Mouse (Mus musculus) midbrain, embryonic 12.5 days (tissue): ENCODE results near the gene Usp29. TPM values are rescaled to one million over a fixed set of nuclear protein-coding genes. Genes with fewer than 3 reads are reported as not detected.
A peak's percentile ranks its signal among the peaks of the same experiment; 100 is the strongest.

Experiments
- ATAC-seq: fragments of 200-750 bp; cut with Nextera tagmentation; 2 replicates; pipeline ENCODE4 v1.8.0; 2017; ENCODE audit warnings: low read depth, moderate TSS enrichment, moderate library complexity; ENCODE audit not compliant: low FRiP score
- H3K27ac ChIP-seq: fragments of 300-500 bp; sonication (generic); replicated peaks from 2 replicates; pipeline ENCODE4 v1.5.1; 2016; ENCODE audit warnings: mild to moderate bottlenecking
- H3K27me3 ChIP-seq: fragments of 300-500 bp; sonication (generic); 2 replicates; pipeline ENCODE4 v1.6.1; 2016; ENCODE audit warnings: mild to moderate bottlenecking
- H3K36me3 ChIP-seq: fragments of 300-500 bp; sonication (generic); 2 replicates; pipeline ENCODE4 v1.6.1; 2016
- H3K4me1 ChIP-seq: fragments of 300-500 bp; sonication (generic); 2 replicates; pipeline ENCODE4 v1.6.1; 2016
- H3K4me2 ChIP-seq: fragments of 300-500 bp; sonication (generic); replicated peaks from 2 replicates; pipeline ENCODE4 v1.6.1; 2016; ENCODE audit warnings: mild to moderate bottlenecking, moderate library complexity
- H3K4me3 ChIP-seq: fragments of 300-500 bp; sonication (generic); 2 replicates; pipeline ENCODE4 v1.5.1; 2016; ENCODE audit warnings: mild to moderate bottlenecking
- H3K9ac ChIP-seq: fragments of 300-500 bp; sonication (generic); replicated peaks from 2 replicates; pipeline ENCODE4 v1.6.1; 2016; ENCODE audit warnings: mild to moderate bottlenecking, moderate library complexity
- H3K9me3 ChIP-seq: fragments of 300-500 bp; sonication (generic); 2 replicates; pipeline ENCODE4 v1.6.1; 2016; ENCODE audit warnings: mild to moderate bottlenecking
- WGBS: fragments of 180-500 bp; shearing (Covaris S2); methylation state at CpG from one replicate; pipeline ENCODE4 v1.1.7; 2016; 5-methylcytosine and 5-hydroxymethylcytosine counted together
- polyA plus RNA-seq: library from polyadenylated mRNA; unstranded; fragments of >200 nt; fragmentation: Nextera tagmentation; extraction: Ambion mirVana; gene quantifications from 2 replicates; pipeline ENCODE4 v1.2.1, GENCODE M21; 2016

The Usp29 gene
- polyA plus RNA-seq, 1 experiment from 2014 or later: 17.5 TPM

DNA sequence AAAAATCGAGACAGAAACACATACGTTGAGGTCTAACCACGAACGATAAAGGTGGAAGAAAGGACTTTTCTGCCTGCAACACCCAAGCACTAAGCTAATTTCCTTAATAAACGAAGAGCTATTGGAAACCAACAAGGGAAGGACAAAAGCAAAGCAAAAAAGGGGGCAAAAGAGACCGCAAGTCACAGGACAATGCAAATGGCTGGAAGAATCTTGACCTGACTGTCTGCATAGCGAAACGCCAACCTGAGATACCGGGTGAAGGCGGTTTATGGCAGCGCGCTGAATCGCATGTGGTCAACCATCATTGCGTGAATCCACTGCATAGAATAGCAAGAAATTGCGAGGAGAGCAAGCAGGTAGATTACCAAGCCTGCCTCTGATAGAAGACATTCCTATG lies 423 bp downstream of the Usp29 start:
- H3K9ac ChIP-seq: peak overlapping the region; percentile 50
- no peak for ATAC-seq
- peak overlapping the region; percentile 64 for H3K27ac ChIP-seq
- H3K4me1 ChIP-seq: no peaks in the 10 kb centered on the region
- no peaks in the 10 kb centered on the region for H3K27me3 ChIP-seq
- H3K4me3 ChIP-seq: peak overlapping the region; percentile 59
- H3K36me3 ChIP-seq: no peaks in the 10 kb centered on the region
- peak overlapping the region; percentile 60 for H3K4me2 ChIP-seq
- H3K9me3 ChIP-seq: peaks cover 26% of the 10 kb centered on the region
- 49% methylated on average over 15 of the region's 15 CpGs for WGBS

- peak overlapping the region; percentile 60 for H3K4me2 ChIP-seq
- no peak for ATAC-seq
- H3K9me3 ChIP-seq: peaks cover 26% of the 10 kb centered on the region
- H3K9ac ChIP-seq: 0 out of 2 replicates have a peak overlapping the region, but pooled peaks have one; percentile 43
- H3K27me3 ChIP-seq: no peaks in the 10 kb centered on the region
- H3K4me3 ChIP-seq: peak overlapping the region; percentile 59
- no peaks in the 10 kb centered on the region for H3K36me3 ChIP-seq
- H3K4me1 ChIP-seq: no peaks in the 10 kb centered on the region
- no peak overlapping the region for H3K27ac ChIP-seq
- WGBS: 39% methylated on average over 3 of the region's 3 CpGs
Measured at GRCm38 (mm10) chr7:6731373-6731772, 995 bp downstream of the Usp29 start.

GRCm38 (mm10) chr7:6731930-6732329 lies 1.6 kb downstream of the Usp29 start:
- 45% methylated on average over 4 of the region's 4 CpGs for WGBS
- Histone ChIP-seq H3K9me3 (peaks cover 26% of the 10 kb centered on the region), H3K4me3 (peak overlapping the region; percentile 59), H3K9ac (peak overlapping the region; percentile 43; the same call in 1 of the 2 replicates), H3K4me1 (no peaks in the 10 kb centered on the region), H3K4me2 (peak overlapping the region; percentile 60), H3K27ac (0 out of 2 replicates have a peak overlapping the region, but pooled peaks have one; percentile 32), H3K36me3 (no peaks in the 10 kb centered on the region), H3K27me3 (no peaks in the 10 kb centered on the region)
- no peak for ATAC-seq

DNA sequence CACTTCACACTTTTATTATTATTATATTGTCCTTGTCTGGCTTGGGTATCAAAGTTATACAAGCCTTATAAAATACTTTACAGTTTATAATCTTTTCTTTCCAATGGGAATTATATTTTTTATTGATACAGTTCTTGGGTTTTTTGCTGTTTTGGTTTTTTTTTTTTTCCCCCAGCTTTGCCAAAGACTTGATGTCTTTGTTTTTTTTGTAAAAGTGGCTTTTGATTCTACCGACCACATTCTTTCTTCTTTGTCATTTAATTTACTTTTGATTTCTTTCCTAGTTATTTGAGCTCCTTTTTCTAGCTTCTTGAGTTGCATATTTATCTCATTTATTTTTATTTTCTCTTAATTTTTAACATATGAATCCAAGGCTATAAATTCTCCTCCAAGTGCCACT lies 5.7 kb downstream of the Usp29 start:
- no peaks in the 10 kb centered on the region for H3K9me3 ChIP-seq
- H3K4me1 ChIP-seq: no peaks in the 10 kb centered on the region
- H3K4me2 ChIP-seq: no peak overlapping the region
- H3K36me3 ChIP-seq: no peaks in the 10 kb centered on the region
- ATAC-seq: no peak
- H3K27me3 ChIP-seq: no peaks in the 10 kb centered on the region
- H3K27ac ChIP-seq: no peak overlapping the region
- no peak overlapping the region for H3K4me3 ChIP-seq
- H3K9ac ChIP-seq: no peak overlapping the region
- WGBS: 76% methylated on average over 1 of the region's 1 CpGs

DNA sequence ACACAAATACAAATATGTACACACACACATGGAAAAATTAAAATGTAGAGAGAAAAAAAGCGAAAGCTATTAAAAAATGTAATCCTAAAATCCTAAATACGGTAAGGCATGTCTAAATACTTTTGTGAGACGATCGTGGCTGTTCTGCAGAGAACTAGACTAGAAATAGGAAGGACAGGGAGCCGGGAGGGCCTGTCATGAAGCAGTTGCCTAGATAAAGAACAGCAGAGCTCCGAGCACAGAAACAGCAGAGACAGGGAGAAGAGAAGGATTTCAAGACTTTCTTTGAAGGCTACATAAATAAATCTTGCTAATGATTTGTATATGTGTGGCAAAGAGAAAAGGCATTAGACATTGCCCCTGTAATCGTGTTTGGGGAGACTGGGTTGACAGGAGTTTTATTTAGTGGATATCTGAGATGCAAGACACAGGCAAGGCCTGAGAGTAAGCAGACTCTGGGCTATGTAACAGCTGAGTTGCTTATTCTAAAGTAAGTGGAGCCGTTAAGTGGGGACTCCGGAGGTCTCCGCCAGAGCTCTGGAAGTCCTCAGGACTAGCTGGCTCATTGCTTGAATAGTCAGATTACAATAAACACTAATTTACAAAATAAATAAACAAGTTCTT lies 14.0 kb downstream of the Usp29 start:
- no peak overlapping the region for H3K9ac ChIP-seq
- ATAC-seq: no peak
- WGBS: 80% methylated on average over 10 of the region's 10 CpGs
- no peaks in the 10 kb centered on the region for H3K36me3 ChIP-seq
- H3K4me2 ChIP-seq: no peak overlapping the region
- peaks cover 4% of the 10 kb centered on the region for H3K4me1 ChIP-seq
- H3K4me3 ChIP-seq: no peak overlapping the region
- H3K27me3 ChIP-seq: no peaks in the 10 kb centered on the region
- no peaks in the 10 kb centered on the region for H3K9me3 ChIP-seq
- no peak overlapping the region for H3K27ac ChIP-seq

DNA sequence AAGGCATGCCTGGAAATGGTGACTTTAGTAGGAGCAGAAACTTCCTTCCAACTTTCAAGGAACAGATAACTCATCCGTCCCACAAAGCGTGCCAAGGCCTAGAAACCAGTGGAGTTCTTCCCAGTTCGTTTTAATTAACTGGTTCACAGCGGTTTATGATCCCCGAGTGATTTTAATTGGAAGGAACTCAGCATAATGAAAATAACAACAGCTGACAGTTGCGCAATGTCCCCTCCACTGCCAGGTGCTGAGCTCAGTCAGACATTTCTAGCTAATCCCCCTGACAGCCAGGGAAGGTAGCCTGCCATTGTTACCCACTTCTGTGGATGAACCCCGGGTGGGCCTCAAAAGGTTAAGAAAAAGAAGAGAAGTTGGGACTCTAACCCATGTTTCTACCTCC lies 18.8 kb downstream of the Usp29 start:
- Histone ChIP-seq H3K27me3 (no peaks in the 10 kb centered on the region), H3K9ac (no peak overlapping the region), H3K36me3 (no peaks in the 10 kb centered on the region), H3K9me3 (no peaks in the 10 kb centered on the region), H3K27ac (no peak overlapping the region), H3K4me3 (no peak overlapping the region), H3K4me1 (peaks cover 24% of the 10 kb centered on the region), H3K4me2 (no peak overlapping the region)
- no peak for ATAC-seq
- WGBS: 48% methylated on average over 7 of the region's 7 CpGs

GRCm38 (mm10) chr7:6753440-6753839 lies 23.1 kb downstream of the Usp29 start:
- H3K4me3 ChIP-seq: no peak overlapping the region
- no peaks in the 10 kb centered on the region for H3K9me3 ChIP-seq
- H3K9ac ChIP-seq: no peak overlapping the region
- 3% methylated on average over 4 of the region's 4 CpGs for WGBS
- no peaks in the 10 kb centered on the region for H3K36me3 ChIP-seq
- H3K27ac ChIP-seq: no peak overlapping the region
- no peak overlapping the region for H3K4me2 ChIP-seq
- H3K27me3 ChIP-seq: no peaks in the 10 kb centered on the region
- peaks cover 24% of the 10 kb centered on the region for H3K4me1 ChIP-seq
- ATAC-seq: peak; percentile 88

GRCm38 (mm10) chr7:6756777-6757291 lies 26.5 kb downstream of the Usp29 start:
- ATAC-seq: no peak
- Histone ChIP-seq H3K36me3 (no peaks in the 10 kb centered on the region), H3K4me1 (peaks cover 17% of the 10 kb centered on the region), H3K27ac (no peak overlapping the region), H3K4me2 (no peak overlapping the region), H3K9me3 (no peaks in the 10 kb centered on the region), H3K4me3 (no peak overlapping the region), H3K27me3 (no peaks in the 10 kb centered on the region), H3K9ac (no peak overlapping the region)
- 83% methylated on average over 4 of the region's 4 CpGs for WGBS

DNA sequence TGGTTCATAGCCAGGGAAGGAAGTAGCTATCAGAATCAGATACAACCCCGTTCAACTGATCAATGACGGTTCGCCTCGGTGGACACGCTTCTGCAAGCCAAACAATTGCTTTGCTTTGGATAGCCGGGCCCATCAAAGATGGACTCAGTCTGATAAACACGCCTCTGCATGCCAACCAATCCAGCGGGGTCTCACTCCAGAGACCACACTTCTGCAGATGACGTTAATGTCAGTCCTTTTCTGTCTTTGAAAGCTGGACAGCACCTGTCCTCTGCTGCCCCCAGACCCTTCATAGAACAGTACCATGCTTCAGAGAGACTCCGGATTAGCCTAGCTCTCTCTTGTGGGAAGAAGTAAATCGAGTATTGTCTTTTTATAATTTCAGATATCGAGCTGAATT lies 29.3 kb downstream of the Usp29 start:
- WGBS: 74% methylated on average over 12 of the region's 12 CpGs
- Histone ChIP-seq H3K9me3 (no peaks in the 10 kb centered on the region), H3K4me1 (peaks cover 4% of the 10 kb centered on the region; the same call in 1 of the 2 replicates), H3K36me3 (no peaks in the 10 kb centered on the region), H3K27me3 (no peaks in the 10 kb centered on the region), H3K9ac (no peak overlapping the region), H3K4me2 (no peak overlapping the region), H3K27ac (no peak overlapping the region), H3K4me3 (no peak overlapping the region)
- no peak for ATAC-seq

GRCm38 (mm10) chr7:6760170-6760569 lies 29.8 kb downstream of the Usp29 start:
- no peak for ATAC-seq
- Histone ChIP-seq H3K4me2 (no peak overlapping the region), H3K36me3 (no peaks in the 10 kb centered on the region), H3K9me3 (no peaks in the 10 kb centered on the region), H3K27me3 (no peaks in the 10 kb centered on the region), H3K9ac (no peak overlapping the region), H3K4me1 (peaks cover 4% of the 10 kb centered on the region; the same call in 1 of the 2 replicates), H3K4me3 (no peak overlapping the region), H3K27ac (no peak overlapping the region)
- WGBS: 24% methylated on average over 6 of the region's 6 CpGs

- Histone ChIP-seq H3K36me3 (no peaks in the 10 kb centered on the region), H3K4me2 (no peak overlapping the region), H3K27me3 (no peaks in the 10 kb centered on the region), H3K9ac (no peak overlapping the region), H3K4me3 (no peak overlapping the region), H3K9me3 (no peaks in the 10 kb centered on the region), H3K4me1 (peaks cover 6% of the 10 kb centered on the region), H3K27ac (no peak overlapping the region)
- 68% methylated on average over 5 of the region's 5 CpGs for WGBS
- no peak for ATAC-seq
Measured at GRCm38 (mm10) chr7:6765240-6765639, 34.9 kb downstream of the Usp29 start.

DNA sequence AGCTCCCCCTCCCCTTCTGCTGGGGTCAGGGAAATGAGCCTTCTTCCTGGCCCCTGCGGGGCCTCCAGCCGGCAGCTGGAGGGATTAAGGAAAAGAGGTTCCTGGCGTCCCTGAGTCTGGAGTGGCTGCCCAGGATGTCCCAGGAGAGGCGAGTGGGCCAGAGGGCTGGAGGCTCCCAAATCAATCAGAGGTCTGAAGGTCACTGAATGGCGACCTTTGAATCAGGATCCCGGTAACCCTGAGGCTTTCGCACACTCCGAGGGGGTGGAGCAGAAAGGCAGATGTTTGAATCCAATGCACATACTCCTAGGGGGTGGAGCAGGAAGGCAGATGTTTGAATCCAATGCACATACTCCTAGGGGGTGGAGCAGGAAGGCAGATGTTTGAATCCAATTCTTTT lies 39.9 kb downstream of the Usp29 start:
- Histone ChIP-seq H3K36me3 (no peaks in the 10 kb centered on the region), H3K4me2 (0 out of 2 replicates have a peak overlapping the region, but pooled peaks have one; percentile 5), H3K27ac (peak overlapping the region; percentile 25; the same call in 1 of the 2 replicates), H3K9ac (no peak overlapping the region), H3K4me1 (peaks cover 12% of the 10 kb centered on the region), H3K4me3 (no peak overlapping the region), H3K9me3 (no peaks in the 10 kb centered on the region), H3K27me3 (no peaks in the 10 kb centered on the region)
- 1% methylated on average over 8 of the region's 8 CpGs for WGBS
- peak; percentile 50 for ATAC-seq
